In genomic region chr11:54187826-54188225, GRCm38 (mm10) we compare ENCODE assay signal across 22 mouse cellular contexts.
DNase-seq lines count a peak whose midpoint lies in the region; ATAC-seq lines count a peak whose summit lies in the region.
"Had no signal": no experiment of that assay in that cellular context is flagged by ENCODE, and none has a peak within 500 bp of the region (broad histone marks: within the 10 kb centered on the region; RNA-seq: fewer than 3 reads in every experiment).

No protein-coding gene starts in this region.

- 0 out of 2 replicates have a peak, but pooled peaks have one; percentile 44 for ATAC-seq in frontal cortex, adult (ENCODE audit: low TSS enrichment)
- ATAC-seq: activated CD4-positive, CD25-positive, alpha-beta regulatory T cell, adult 4 months; CD4-positive, CD25-positive, alpha-beta regulatory T cell, adult 4 months; forebrain, embryonic 13.5 days; forebrain, embryonic 15.5 days; forebrain, postnatal 0 days; Patski had no signal

- no peak for DNase-seq in frontal cortex, postnatal 10 days (ENCODE audit: low spot score in 2 of 2)
- peak; percentile 22 for DNase-seq in adipocyte (ENCODE audit: low spot score)
- peak; percentile 37 for DNase-seq in fibroblast of lung, adult 2 months (ENCODE audit: low read depth)
- DNase-seq in gastrocnemius, adult 18-20 months (ENCODE audit: low spot score): no peak
- no peak for DNase-seq in cerebellum, adult 11 months
- DNase-seq: adrenal gland, adult 2 months; adrenal gland, postnatal 10 days; adrenal gland, postnatal 25 days; B cell, adult 2 months; cerebellum, adult 18-20 months; cerebellum, adult 8-10 months; cerebellum, adult 9-11 months; cerebellum, postnatal 14 days; cerebellum, postnatal 36 days; embryo, embryonic 11 days; forebrain, postnatal 0 days had no signal

Comparison
In these comparisons a context has a peak if more than half of its experiments do, and no peak if none do; other contexts are left out.
1. DNase-seq: peak in adipocyte (single experiment) and fibroblast of lung, adult 2 months (single experiment); none in frontal cortex, postnatal 10 days (0 of 2), gastrocnemius, adult 18-20 months (single experiment) and cerebellum, adult 11 months (single experiment).